Mouse (Mus musculus) layer of hippocampus, adult 11-12 months (tissue): Measurements from ENCODE around the gene Kri1.
"Not testable (repeated sequence)": the region's sequence is repeated elsewhere in the genome, so short reads cannot be mapped to it uniquely, and the experiment has no call there.

Experiments used
- DNase-seq: peaks from one replicate; pipeline ENCODE4 v3.0.0; 2022; ENCODE audit warnings: low spot score

The Kri1 gene

DNA sequence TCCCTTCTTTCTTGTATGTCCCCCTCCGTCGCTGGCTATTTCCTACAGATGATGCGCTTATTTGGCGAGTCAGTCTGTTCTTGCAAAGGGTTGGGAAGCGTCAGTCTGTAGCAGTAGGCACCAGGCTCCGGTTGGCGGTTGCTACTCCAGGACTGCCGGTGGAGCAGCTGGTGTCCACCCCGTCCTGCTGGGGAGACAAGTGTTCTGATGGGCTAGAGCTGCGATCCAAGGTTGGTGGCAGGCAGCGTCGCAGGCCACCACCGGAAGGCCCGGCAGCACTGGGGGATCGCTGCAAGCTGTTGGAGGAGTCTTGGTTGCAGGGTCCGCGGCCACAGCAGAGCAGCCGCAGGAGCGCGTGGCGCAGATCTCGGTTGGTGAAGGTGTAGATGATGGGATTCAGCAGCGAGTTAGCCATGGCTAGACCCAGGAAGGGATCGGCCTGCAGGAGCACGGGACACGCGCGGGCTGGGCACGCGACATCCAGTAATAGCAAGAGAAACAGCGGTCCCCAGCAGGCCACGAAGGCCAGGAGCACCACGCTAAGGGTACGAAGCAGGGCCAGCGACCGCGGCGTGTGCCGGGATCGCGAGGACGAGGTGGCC, 43.8 kb downstream of the Kri1 start:
- no peak for DNase-seq

DNA sequence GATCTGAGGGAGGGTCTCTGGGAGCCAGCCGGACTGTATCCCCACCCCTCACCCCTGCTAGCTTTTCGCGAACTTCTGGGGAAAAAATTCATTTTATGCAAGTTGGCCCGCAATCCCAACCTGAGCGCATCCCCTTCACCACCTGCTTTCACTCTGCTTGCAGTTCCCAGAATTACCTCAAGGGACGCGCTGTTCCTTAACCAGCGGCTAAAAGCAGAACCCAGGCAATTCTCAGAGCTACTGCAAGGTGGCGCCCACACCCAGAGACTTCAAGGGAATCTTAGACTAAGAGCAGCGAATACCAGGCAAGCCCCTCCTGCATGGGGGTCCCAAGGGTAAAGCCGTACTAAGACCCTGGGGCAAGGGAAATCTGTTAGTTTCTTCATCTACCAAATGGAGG, 46.4 kb downstream of the Kri1 start:
- DNase-seq = peak; percentile 88

DNA sequence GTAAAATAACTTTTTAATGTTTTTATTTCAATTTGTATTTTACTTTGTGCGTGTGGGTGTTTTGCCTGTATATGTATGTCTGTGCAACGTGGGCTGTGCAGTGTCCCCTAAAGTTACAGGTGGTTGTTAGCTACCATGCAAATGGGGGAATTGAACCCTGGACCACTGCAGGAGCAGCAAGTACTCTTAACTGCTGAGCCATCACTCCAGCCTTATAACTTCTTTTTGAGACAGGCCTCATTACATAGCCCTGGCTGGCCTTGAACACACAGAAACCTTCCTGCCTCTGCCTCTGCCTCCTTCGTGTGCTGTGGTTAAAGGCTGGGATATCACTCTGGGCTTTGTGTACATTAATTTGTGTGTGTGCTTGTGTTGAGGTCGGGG, 48.3 kb downstream of the Kri1 start:
- DNase-seq = no peak

DNA sequence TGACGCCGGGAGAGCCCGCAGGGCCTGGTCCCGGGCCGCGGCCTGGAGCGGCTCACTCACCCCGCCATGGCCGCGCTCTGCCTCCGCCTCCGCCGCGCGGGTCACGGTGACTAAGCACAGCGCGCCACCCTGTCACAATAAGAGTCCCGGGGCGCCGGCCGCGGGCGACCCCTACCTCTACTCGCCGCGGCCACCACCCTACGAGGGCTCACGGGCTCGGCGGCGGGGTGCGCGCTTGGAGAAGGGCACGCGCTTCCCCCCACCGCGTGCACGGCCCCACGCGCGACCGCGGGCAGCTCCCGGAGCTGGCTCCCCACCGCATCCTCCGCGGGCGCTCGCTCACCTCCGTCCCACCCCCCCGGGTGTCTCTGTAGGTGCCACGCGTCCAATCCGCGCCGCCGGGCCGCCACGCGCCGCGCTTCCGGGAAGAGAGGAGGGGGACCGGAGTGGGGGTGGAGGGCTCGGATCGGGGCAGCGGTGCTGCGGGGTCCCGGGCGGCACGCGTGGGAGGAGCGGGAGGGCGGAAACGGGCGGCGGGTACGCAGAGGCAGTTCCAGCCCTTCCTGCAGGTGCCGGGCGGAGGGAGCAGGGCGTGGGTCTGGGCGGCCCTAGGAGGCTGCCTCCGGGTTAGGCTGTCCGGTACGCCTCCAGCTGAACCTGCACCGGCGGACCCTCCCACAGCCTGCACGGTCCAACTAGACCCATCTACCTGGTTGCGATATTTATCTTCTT, 48.9 kb downstream of the Kri1 start, which contains the start of gene Keap1:
TSS of gene Keap1 (minus strand) at position 629 of the 732 bp plus-strand sequence.
- DNase-seq = peak; percentile 78

DNA sequence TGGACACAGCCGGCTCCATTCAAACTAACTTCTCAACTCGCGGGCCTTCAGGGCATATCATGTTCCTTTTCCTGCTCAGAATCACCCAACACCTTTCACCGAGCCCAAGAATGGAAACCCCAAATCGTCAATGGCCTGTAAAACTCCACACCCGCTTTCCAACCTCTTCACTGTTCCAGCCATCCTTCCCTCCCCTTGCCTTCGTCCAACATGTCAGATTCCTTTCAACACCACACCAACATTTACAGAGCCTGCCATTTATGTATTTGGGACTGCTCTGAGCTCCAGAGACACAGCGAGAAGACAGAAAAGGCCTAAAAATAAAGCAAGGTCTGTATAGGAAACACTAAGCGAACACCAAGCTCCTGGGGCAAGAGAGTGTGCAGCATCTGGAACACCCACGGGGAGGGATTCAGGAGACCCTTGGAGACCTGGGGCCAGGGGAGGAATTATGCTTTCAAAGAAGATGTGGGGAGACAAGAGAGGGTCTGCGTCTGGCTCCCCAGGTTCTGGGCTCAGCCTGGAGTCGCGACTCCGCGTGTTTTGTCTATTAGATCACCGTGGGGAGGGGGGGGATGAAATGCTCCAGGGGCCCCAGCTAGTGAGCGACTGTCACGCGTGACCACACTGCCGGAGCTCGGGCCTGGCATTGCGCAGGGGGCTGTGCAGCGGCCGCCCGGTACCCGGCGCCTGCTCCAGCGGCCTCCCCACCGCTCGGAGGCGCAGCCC, 49.6 kb downstream of the Kri1 start:
- DNase-seq = no peak

DNA sequence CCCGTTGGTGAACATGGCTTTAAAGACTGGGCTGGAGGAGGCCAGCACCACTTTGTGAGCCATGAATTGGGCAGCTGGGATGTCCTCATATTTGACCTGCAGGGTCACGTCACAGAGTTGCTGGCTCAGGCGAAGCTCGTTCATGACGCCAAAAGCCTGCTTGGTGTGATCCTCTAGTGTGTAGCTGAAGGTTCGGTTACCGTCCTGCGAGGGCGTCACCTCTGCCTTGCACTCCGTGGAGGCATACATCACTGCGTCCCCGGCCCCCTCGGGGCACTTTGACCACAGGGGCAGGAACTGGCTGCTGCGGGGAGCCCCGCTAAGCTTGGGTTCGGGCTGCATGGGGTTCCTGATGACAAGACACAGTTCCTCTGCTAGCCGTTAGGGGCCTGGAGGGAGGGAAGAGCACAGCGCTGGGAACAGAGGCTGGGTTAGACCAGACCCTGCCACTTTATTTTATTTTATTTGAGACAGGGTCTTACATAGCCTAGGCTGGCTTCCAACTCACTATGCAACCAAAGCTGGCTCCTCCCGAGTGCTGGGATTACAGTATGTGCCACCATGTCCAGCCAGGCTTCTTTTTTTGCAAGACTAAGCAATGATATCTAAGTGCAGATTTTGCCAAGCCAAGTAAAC, 50.3 kb downstream of the Kri1 start:
- no peak for DNase-seq

DNA sequence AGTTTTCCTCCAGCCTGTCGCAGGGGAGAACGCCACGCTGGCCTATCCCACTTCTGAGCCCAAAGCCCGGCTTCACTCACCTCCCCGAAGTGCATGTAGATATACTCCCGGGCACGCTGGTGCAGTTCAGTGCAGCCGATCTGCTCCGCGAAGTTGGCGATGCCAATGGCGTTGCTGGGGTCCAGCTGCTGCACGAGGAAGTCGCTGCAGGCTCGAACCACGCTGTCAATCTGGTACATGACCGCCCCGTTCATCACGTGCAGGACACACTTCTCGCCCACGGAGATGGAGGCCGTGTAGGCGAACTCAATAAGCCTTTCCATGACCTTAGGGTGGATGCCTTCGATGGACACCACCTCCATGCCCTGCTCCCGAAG, 50.8 kb downstream of the Kri1 start:
- no peak for DNase-seq

DNA sequence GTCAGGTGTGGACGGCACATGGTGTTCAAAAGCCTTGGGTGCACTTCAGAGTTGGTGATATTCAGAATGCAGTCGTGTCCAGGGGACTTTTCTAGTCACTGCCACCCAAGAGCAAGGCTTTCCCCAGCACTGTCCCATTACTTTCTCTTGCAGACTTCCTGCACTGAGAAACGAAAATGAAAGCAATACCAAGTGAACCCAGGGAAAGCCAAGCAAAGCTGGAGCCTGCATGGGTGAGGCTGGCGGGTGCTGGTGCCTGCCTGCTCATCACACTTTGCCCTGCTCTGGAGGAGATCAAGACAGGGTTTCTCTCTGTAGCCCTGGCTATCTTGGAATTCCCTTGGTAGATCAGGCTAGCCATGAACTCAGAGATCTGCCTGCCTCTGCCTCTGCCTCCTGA, 52.4 kb downstream of the Kri1 start:
- DNase-seq = no peak

DNA sequence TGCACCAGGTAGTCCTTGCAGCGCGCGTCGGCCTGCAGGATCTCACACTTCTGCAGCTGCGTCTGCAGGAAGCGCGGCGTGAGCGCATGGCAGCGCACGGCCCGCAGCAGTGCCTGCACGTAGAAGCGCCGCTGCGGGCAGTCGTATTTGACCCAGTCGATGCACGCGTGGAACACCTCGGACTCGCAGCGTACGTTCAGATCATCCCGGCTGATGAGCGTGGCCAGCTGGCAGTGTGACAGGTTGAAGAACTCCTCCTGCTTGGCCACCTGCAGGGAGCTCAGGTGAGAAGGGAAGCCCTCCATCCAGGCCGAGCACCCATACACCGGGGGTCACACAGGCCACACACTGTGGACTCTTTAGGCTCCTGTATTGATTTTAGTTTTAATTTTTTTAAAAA, 54.0 kb downstream of the Kri1 start:
- DNase-seq = no peak

DNA sequence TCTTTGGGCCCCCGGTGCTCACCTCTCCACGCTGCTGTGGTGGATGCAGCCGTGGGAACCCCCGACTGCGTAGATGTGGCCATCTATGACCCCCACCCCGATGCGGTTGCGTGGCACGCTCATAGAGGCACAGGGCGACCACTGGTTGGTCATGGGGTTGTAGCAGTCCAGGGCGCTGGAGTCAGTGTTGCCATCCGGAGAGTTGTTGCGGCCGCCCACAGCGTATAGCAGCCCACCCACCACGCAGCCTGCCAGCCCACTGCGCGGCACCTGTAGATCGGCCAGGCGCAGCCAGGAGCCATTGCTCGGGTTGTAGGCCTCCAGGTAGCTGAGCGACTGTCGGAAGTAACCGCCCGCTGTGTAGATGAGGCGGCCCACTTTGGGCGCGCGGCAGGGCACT, 54.4 kb downstream of the Kri1 start:
- DNase-seq = no peak

DNA sequence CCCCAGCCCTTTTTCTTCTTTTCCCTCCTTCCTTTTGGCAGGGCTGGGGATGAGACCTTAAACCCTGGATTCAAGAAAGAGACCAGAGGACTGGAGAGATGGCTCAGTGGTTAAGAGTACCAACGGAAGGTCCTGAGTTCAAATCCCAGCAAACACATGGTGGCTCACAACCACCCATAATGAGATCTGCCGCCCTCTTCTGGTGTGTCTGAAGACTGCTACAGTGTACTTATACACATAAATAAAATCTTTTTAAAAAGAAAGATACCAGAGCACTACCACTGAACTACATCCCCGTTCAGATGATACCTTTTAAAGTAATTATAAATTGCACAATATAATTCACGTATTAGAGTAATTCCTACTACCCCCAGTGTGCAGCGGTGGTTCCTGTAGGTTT, 54.9 kb downstream of the Kri1 start:
- no peak for DNase-seq

DNA sequence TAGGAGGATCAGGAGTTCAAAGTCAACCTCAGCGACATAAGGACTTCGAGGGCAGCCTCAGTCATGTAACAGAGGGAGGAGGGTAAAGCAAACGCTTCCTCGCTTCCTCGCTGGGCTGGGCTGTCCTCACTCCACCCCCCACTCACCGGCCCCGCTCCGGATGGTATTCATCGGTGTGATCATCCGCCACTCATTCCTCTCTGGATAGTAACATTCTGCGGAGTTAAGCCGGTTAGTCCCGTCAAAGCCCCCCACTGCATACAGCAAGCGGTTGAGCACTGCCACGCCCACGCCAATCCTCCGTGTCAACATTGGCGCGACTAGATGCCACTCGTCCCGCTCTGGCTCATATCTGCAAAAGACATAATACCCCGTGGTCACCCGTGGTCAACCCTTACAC, 56.2 kb downstream of the Kri1 start:
- no peak for DNase-seq

DNA sequence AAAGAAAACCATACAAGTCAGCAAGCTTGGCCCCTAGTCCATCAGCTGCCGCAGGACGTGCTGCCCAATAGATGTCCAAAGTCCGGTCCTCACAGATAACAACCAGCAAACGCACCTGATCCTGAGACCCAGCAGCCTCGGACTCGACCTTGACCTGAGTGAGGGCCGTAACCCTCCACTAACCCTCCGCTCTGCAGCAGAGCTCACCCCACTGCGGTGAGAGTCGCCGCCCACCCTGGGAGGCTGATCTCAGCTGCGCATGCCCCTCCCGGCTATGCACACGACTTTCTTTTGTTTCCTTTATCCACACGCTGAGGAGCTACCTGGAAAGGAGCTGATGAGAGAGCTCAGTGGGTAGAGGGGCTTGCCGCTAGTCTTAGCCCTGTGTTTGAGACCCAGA, 60.4 kb downstream of the Kri1 start:
- no peak for DNase-seq

DNA sequence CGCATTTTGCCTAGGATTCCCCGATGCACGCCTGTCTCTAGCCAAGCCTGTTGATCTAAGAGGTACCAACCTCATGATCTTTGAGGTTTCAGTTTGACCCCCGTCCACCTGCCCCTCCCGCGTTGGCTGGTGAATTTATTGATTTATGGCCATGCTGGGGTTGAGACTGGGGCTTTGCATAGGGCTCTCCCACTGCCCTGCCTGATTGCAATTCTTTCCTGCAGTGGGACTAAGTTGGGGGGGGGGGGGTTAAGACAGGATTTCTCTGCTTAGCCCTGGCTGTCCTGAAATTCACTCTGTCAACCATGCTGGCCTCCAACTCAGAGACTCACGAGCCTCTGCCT, 62.4 kb downstream of the Kri1 start:
- DNase-seq = no peak

DNA sequence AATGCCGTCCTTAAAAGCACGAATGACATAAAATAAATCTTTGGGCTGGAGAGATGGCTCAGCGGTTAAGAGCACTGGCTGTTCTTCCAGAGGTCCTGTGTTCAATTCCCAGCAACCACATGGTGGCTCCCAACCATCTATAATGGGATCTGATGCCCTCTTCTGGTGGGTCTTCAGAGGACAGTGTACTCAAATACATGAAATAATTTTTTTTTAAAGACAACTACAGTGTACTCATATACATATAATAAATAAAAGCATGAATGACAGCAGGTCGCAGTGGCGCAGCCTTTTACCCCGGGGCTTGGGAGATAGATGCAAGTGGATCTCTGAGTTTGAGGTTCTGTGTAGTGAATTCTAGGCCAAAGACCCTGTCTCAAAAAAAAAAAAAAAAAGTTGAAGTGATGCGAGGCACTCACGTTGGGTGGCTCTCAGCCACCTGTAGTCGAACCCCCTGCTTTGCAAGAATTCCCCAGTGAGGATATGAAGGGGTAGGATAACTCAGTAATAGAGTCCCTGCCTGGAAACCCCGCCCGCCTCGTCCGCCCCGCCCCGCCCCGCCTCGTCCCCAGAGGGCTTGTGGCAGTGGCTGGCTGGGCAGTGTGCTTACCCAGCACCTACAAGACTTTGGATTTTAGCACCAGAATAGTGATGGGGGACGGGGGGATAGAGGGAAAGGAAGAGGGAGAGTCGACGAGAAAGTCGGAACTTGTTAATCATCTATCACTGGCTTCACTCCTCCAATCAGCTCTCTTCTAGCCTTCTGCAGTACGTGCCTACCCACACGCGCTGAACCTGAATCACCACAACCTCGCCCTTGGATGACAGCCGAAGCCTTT, 63.0 kb downstream of the Kri1 start:
- DNase-seq = no peak

DNA sequence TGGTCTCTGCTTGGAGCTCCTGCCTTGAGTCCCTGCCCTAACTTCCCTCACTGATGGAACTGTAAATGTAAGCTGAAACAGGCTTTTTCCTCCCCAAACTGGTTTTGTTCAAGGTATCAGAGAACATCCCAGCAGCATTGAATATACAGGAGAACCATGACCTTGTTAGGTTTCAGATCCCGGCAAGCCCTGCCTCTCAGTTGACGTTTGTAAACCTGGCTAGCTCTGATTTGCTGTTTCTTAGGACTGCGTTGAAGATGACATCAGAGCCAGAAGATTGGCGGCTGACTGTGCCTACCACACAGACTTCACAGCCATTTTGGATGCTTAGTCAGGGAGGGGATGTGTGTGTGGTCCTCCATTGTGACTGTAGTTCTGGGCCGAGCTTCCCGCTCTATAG, 63.9 kb downstream of the Kri1 start:
- DNase-seq = no peak

DNA sequence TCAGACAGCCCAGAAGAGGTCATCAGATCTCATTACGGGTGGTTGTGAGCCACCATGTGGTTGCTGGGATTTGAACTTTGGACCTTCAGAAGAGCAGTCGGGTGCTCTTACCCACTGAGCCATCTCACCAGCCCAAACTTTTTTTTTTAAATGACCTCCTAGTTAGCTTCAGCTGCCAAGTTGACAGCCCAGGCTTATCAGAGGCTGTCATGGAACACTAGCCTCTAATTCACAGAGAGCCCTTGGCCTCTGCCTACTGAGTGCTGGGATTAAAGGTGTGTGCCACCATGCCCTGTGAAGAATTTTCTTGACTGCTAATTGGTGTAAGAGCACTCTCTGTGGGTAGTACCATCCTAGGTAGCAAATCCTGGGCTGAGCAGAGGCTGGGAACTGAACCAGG, 64.3 kb downstream of the Kri1 start:
- DNase-seq = not testable (repeated sequence)
